Mouse (Mus musculus) monocyte, adult 59 days (primary cell): ENCODE results near the gene Gm29564. TPM values are rescaled to one million over a fixed set of nuclear protein-coding genes. Genes with fewer than 3 reads are reported as not detected.

ENCODE experiments used
- total RNA-seq, 2 experiments: library from RNA; stranded (reverse); gene quantifications; one replicate each; pipeline ENCODE4 v1.2.4; 2023

Gene Gm29564
- total RNA-seq, result not detected

DNA sequence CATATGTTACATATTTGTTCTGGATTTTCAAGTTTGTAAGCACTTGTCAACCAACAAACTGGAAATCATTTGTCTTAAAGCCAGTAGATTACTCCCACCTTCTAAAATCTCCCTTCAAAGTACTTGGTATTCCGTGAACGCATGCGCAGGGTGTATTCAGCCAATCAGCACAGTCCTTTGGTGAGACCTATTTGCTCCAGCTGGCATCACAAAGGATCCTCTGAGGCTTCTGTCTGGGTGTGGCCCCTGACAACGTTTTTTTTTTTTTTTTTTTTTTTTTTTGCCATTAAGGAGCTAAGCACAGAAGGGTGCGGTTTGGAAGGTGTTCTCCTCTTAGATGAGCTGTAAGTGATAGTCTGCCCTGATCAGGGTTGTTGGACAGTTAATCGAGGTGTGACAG, at the start of gene Gm29564:
TSS of gene Gm29564 (plus strand) at position 301 of the 400 bp plus-strand sequence.

Other genes starting within 250 kb of the Gm29564 start
- gene Gm20867, start 249.8 kb upstream of the Gm29564 start, total RNA-seq, result not detected